Mouse (Mus musculus) midbrain, postnatal 0 days (tissue): ENCODE measurements at regions not wholly inside any gene's neighbourhood (a gene's known extent, or its start where the extent isn't known, plus 50 kb on each side); places are given as distances from the start of the nearest gene placed in this dataset.
"Not testable (repeated sequence)": the region's sequence is repeated elsewhere in the genome, so short reads cannot be mapped to it uniquely, and the experiment has no call there.

Experiments used
- ATAC-seq: fragments of 200-750 bp; cut with Nextera tagmentation; 2 replicates; pipeline ENCODE4 v1.8.0; 2017; ENCODE audit warnings: moderate number of reproducible peaks, mild to moderate bottlenecking, moderate TSS enrichment, moderate library complexity; ENCODE audit not compliant: low FRiP score
- DNase-seq: peaks from one replicate; pipeline ENCODE4 v3.0.0-alpha.2; 2015; ENCODE audit warnings: low spot score
- H3K27ac ChIP-seq: fragments of 300-500 bp; sonication (generic); 2 replicates; pipeline ENCODE4 v1.5.1; 2014; ENCODE audit warnings: low read depth, mild to moderate bottlenecking, low read length, mixed read lengths
- H3K27me3 ChIP-seq: fragments of 300-500 bp; sonication (generic); 2 replicates; pipeline ENCODE4 v1.6.1; 2014; ENCODE audit warnings: low read length, control low read depth, mixed read lengths; ENCODE audit not compliant: insufficient read depth
- H3K36me3 ChIP-seq: fragments of 300-500 bp; sonication (generic); 2 replicates; pipeline ENCODE4 v1.6.1; 2014; ENCODE audit warnings: low read length, control low read depth, mixed read lengths; ENCODE audit not compliant: insufficient read depth
- H3K4me1 ChIP-seq: fragments of 300-500 bp; sonication (generic); 2 replicates; pipeline ENCODE4 v1.6.1; 2014; ENCODE audit warnings: mild to moderate bottlenecking, control low read depth, antibody characterized with exemption, low read length, mixed read lengths; ENCODE audit not compliant: insufficient read depth
- H3K4me2 ChIP-seq: fragments of 300-500 bp; sonication (generic); 2 replicates; pipeline ENCODE4 v1.6.1; 2014; ENCODE audit warnings: low read depth, mild to moderate bottlenecking, low read length, mixed read lengths; ENCODE audit not compliant: poor library complexity, severe bottlenecking
- H3K4me3 ChIP-seq: fragments of 300-500 bp; sonication (generic); 2 replicates; pipeline ENCODE4 v1.5.1; 2014; ENCODE audit warnings: low read depth, mild to moderate bottlenecking, low read length, moderate library complexity
- H3K9ac ChIP-seq: fragments of 300-500 bp; sonication (generic); replicated peaks from 2 replicates; pipeline ENCODE4 v1.6.1; 2014; ENCODE audit warnings: mild to moderate bottlenecking, low read length, moderate library complexity, mixed read lengths; ENCODE audit not compliant: poor library complexity, severe bottlenecking
- H3K9me3 ChIP-seq: fragments of 300-500 bp; sonication (generic); 2 replicates; pipeline ENCODE4 v1.6.1; 2016; ENCODE audit warnings: low read length, control low read depth
- CTCF ChIP-seq: IDR thresholded peaks from 2 replicates; pipeline ENCODE4 v1.5.1; 2016; ENCODE audit warnings: antibody characterized with exemption, mild to moderate bottlenecking
- WGBS: fragments of 180-500 bp; shearing (Covaris S2); extraction: QIAGEN DNeasy Blood & Tissue Kit; methylation state at CpG from one replicate; pipeline ENCODE4 v1.1.7; 2014; 5-methylcytosine and 5-hydroxymethylcytosine counted together

GRCm38 (mm10) chr12:113241373-113242193 is 55.9 kb downstream of the Tmem121 start:
- no peak for TF ChIP-seq CTCF
- no peak for ATAC-seq
- H3K9me3 ChIP-seq = no peaks in the 10 kb centered on the region

GRCm38 (mm10) chr12:113242194-113242510 is 56.4 kb downstream of the Tmem121 start:
- DNase-seq = no peak
- H3K4me2 ChIP-seq = no peak overlapping the region
- no peak for ATAC-seq
- no peaks in the 10 kb centered on the region for H3K36me3 ChIP-seq
- no peaks in the 10 kb centered on the region for H3K9me3 ChIP-seq
- TF ChIP-seq CTCF = no peak
- H3K27ac ChIP-seq = no peak overlapping the region
- no peaks in the 10 kb centered on the region for H3K4me1 ChIP-seq
- 80% methylated on average over 3 of the region's 3 CpGs for WGBS
- H3K27me3 ChIP-seq = no peaks in the 10 kb centered on the region
- H3K4me3 ChIP-seq = no peak overlapping the region
- no peak overlapping the region for H3K9ac ChIP-seq

More at GRCm38 (mm10) chr12:113241373-113242193, 55.9 kb downstream of the Tmem121 start:
- Histone ChIP-seq H3K4me2 (no peak overlapping the region), H3K9ac (no peak overlapping the region), H3K36me3 (no peaks in the 10 kb centered on the region), H3K27me3 (no peaks in the 10 kb centered on the region), H3K27ac (no peak overlapping the region), H3K4me3 (no peak overlapping the region), H3K4me1 (no peaks in the 10 kb centered on the region)
- no peak for DNase-seq
- 84% methylated on average over 7 of the region's 7 CpGs for WGBS

GRCm38 (mm10) chr12:113244685-113245084 is 59.0 kb downstream of the Tmem121 start:
- 97% methylated on average over 2 of the region's 2 CpGs for WGBS
- Histone ChIP-seq H3K27ac (no peak overlapping the region), H3K36me3 (no peaks in the 10 kb centered on the region), H3K4me2 (no peak overlapping the region), H3K27me3 (no peaks in the 10 kb centered on the region), H3K9me3 (no peaks in the 10 kb centered on the region), H3K4me3 (no peak overlapping the region), H3K4me1 (no peaks in the 10 kb centered on the region), H3K9ac (no peak overlapping the region)
- no peak for DNase-seq
- TF ChIP-seq CTCF = no peak
- ATAC-seq = no peak

- not testable (repeated sequence) for H3K4me3 ChIP-seq, H3K4me2 ChIP-seq, H3K9ac ChIP-seq, H3K36me3 ChIP-seq, H3K27me3 ChIP-seq, H3K27ac ChIP-seq, DNase-seq, H3K4me1 ChIP-seq, H3K9me3 ChIP-seq, ATAC-seq
- 66% methylated on average over 2 of the region's 2 CpGs for WGBS
Measured at GRCm38 (mm10) chr12:113253446-113254424, 68.0 kb downstream of the Tmem121 start.

GRCm38 (mm10) chr12:113255331-113255730 is 69.6 kb downstream of the Tmem121 start:
- Histone ChIP-seq H3K27me3 (no peaks in the 10 kb centered on the region), H3K36me3 (no peaks in the 10 kb centered on the region), H3K4me2 (no peak overlapping the region), H3K4me3 (no peak overlapping the region), H3K9ac (no peak overlapping the region), H3K9me3 (no peaks in the 10 kb centered on the region), H3K4me1 (no peaks in the 10 kb centered on the region), H3K27ac (no peak overlapping the region)
- TF ChIP-seq CTCF = no peak
- DNase-seq (no peak), ATAC-seq (no peak)
- 88% methylated on average over 3 of the region's 3 CpGs for WGBS

DNA sequence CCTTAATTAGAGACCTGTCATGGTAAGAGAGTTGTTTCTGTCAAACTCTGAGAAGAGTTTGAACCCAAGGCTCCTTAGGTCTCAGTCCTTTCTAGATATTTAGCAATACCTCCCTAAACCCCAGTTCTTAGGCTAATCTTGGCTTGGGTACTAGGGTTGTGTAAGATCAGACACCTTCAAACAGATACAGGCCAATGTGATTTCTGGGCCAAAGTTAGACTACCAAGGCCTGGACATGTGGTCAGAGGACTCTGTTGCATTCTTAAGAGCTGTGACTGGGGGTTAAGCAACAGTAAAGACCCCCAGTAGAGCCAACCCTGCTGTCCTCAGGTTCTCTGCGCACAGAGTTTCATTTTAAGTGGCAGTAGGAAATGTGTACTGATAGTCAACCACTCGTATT is 70.9 kb downstream of the Tmem121 start:
- no peaks in the 10 kb centered on the region for H3K36me3 ChIP-seq
- no peaks in the 10 kb centered on the region for H3K4me1 ChIP-seq
- DNase-seq (no peak), ATAC-seq (no peak)
- 83% methylated on average over 2 of the region's 2 CpGs for WGBS
- TF ChIP-seq CTCF = no peak
- no peaks in the 10 kb centered on the region for H3K27me3 ChIP-seq
- H3K4me2 ChIP-seq = no peak overlapping the region
- H3K4me3 ChIP-seq = no peak overlapping the region
- no peak overlapping the region for H3K27ac ChIP-seq
- no peak overlapping the region for H3K9ac ChIP-seq
- no peaks in the 10 kb centered on the region for H3K9me3 ChIP-seq
